Mouse (Mus musculus) ES-E14 (cell line): ENCODE data around the gene Spcs1. TPM values are rescaled to one million over a fixed set of nuclear protein-coding genes. Genes with fewer than 3 reads are reported as not detected.
A peak's percentile ranks its signal among the peaks of the same experiment; 100 is the strongest.

Source experiments
- DNase-seq: peaks from one replicate; pipeline ENCODE4 v3.0.0-alpha.2; 2013; ENCODE audit warnings: low read depth, low spot score
- H3K27ac ChIP-seq: 2 replicates; pipeline ENCODE4 v1.5.1; 2012; ENCODE audit warnings: low read depth, mild to moderate bottlenecking, low read length, moderate library complexity, mixed read lengths; ENCODE audit not compliant: poor library complexity, insufficient read depth, severe bottlenecking
- H3K36me3 ChIP-seq: 2 replicates; pipeline ENCODE4 v1.6.1; 2012; ENCODE audit warnings: mild to moderate bottlenecking, low read length, moderate library complexity, mixed read lengths; ENCODE audit not compliant: control insufficient read depth, poor library complexity, insufficient read depth, severe bottlenecking
- H3K4me1 ChIP-seq, 2 experiments: fragments of 150-350 bp in 1 of 2; sonication (generic) in 1 of 2; 2 replicates each; pipeline ENCODE4 v1.6.1; 2012; ENCODE audit warnings: low read length in 2 of 2, mild to moderate bottlenecking in 1 of 2, mixed read lengths in 1 of 2; ENCODE audit not compliant: control insufficient read depth in 2 of 2, insufficient read depth in 2 of 2, poor library complexity in 1 of 2
- H3K4me3 ChIP-seq, 2 experiments: fragments of 150-350 bp in 1 of 2; sonication (generic) in 1 of 2; 2 replicates each; pipeline ENCODE4 v1.5.1; 2012; ENCODE audit warnings: low read length in 2 of 2, low read depth in 1 of 2, mild to moderate bottlenecking in 1 of 2, mixed read lengths in 1 of 2; ENCODE audit not compliant: insufficient read depth in 1 of 2, poor library complexity in 1 of 2, severe bottlenecking in 1 of 2
- H3K9ac ChIP-seq: 2 replicates; pipeline ENCODE4 v1.6.1; 2012; ENCODE audit warnings: low read depth, mild to moderate bottlenecking, low read length, mixed read lengths; ENCODE audit not compliant: poor library complexity, insufficient read depth, severe bottlenecking
- H3K9me3 ChIP-seq: fragments of 150-350 bp; sonication (generic); 2 replicates; pipeline ENCODE4 v1.6.1; 2012; ENCODE audit warnings: low read depth, mild to moderate bottlenecking, low read length; ENCODE audit not compliant: control insufficient read depth, insufficient read depth
- CHD2 ChIP-seq: IDR thresholded peaks from 2 replicates; pipeline ENCODE4 v1.6.1; 2014; ENCODE audit warnings: mild to moderate bottlenecking, low read depth, low read length, inconsistent platforms
- HCFC1 ChIP-seq: IDR thresholded peaks from 2 replicates; pipeline ENCODE4 v1.6.1; 2012; ENCODE audit warnings: low read length, inconsistent platforms, borderline replicate concordance; ENCODE audit not compliant: insufficient read depth
- MAFK ChIP-seq: IDR thresholded peaks from 2 replicates; pipeline ENCODE4 v1.6.1; 2014; ENCODE audit warnings: mild to moderate bottlenecking, low read depth, low read length, inconsistent platforms; ENCODE audit not compliant: insufficient read depth
- ZC3H11A ChIP-seq: IDR thresholded peaks from 2 replicates; pipeline ENCODE4 v1.6.1; 2012; ENCODE audit warnings: low read depth, mild to moderate bottlenecking, inconsistent platforms, low read length, borderline replicate concordance
- ZNF384 ChIP-seq: IDR thresholded peaks from 2 replicates; pipeline ENCODE4 v1.6.1; 2012; ENCODE audit warnings: low read depth, low read length, inconsistent platforms
- in situ Hi-C, 2 experiments: fragments of 600-800 bp; cut with MboI; formaldehyde crosslinking; loops; one replicate each; pipeline ENCODE4 v1.15.1; 2025; ENCODE audit warnings: low sequenced_read_pairs in 2 of 2, inconsistent platforms in 1 of 2; ENCODE audit not compliant: unreplicated experiment in 2 of 2
- total RNA-seq: library from RNA; depleted of rRNA; stranded (reverse); fragments of 300-350 nt; gene quantifications from 2 replicates; pipeline ENCODE4 v1.2.3, GENCODE M21; 2012; rRNA removed

Gene Spcs1
- total RNA-seq: 161 and 182 TPM in 2 replicates

DNA sequence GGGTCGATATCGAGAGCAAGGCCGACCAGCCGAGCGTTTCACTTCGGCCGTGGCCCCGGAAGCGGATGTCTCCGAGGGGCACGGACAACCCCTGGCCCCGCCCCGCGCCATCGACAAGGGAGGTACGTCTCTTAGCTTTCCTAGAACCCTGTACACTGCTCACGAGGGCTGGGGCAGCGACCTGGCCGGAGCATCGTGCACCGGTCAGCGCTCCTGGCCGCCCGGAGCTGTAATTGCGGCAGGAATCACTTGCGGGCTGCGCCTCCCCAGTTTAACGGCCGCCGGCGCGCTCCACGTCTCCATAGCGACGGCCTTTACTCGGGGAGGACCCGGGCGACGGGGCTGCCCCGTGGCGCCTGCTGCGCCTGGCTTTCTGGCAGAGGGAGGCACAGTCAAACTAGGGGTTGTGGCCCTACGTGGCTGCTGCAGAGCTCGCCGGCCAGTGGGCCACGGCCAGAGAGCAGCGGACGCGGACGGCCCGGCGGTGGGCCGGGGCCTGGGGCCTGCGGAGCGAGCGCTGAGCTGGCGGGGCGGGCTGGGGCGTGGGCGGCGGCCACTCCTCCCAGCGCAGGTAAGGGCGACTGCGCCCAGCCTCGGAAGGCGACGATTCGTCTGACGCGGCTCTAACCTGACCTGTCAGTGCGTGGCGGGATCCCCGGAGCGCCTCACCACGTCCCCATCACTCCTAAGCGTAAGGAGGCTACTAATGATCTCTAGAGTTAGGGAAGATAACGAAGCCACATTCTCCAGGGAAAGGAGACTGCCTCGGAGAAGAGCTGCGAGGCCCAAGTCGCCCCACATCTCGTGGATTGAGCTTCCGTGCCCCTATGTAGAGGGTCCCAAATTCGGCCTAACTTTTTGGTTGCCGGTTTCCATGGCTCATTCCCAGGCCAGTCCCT, at the start of gene Spcs1, which contains the start of gene Glt8d1:
Gene Spcs1, minus strand, starts transcription at position 366 of the 899 bp plus-strand sequence.
Gene Glt8d1, plus strand, starts transcription at position 94 of the 899 bp plus-strand sequence.
- TF ChIP-seq CHD2 (no peak), HCFC1 (peak; percentile 30; the same call in 1 of the 2 replicates)
- in situ Hi-C loops: no loop called here
- H3K4me3 ChIP-seq: peak within 1 kb of the TSS; percentile 84 to 95

DNA sequence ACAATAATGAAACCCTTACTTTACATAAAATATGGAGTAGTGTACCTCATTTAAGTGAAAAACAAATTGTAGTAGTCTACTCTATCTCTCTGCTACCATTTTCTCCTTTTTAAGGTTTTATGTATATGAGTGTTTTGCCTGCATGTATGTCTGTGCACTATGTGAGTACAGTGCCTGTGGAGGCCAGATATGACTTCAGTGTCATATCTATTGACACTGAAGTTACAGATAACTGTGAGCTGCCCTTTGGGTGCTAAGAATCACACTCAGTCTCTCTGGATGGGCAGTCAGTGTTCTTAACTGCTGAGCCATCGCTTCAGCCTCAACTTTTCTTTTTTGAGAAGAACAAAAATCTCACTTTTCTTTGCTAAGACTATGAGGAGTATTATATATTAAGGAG, 44.3 kb upstream of the Spcs1 start:
- H3K4me3 ChIP-seq: no peak overlapping the region
- H3K36me3 ChIP-seq: peaks cover 8% of the 10 kb centered on the region
- no peak for DNase-seq
- H3K27ac ChIP-seq: no peak overlapping the region
- no peak for TF ChIP-seq ZC3H11A
- no peak for TF ChIP-seq MAFK
- TF ChIP-seq HCFC1: no peak
- TF ChIP-seq CHD2: no peak
- TF ChIP-seq ZNF384: no peak
- in situ Hi-C loops: no loop called here
- no peak overlapping the region for H3K9ac ChIP-seq
- H3K4me1 ChIP-seq: no peaks in the 10 kb centered on the region
- no peaks in the 10 kb centered on the region for H3K9me3 ChIP-seq

More for the DNA sequence above, at the start of gene Spcs1, which contains the start of gene Glt8d1:
- peak within 1 kb of the TSS; percentile 28 for H3K27ac ChIP-seq
- no peaks in the 10 kb centered on the region for H3K9me3 ChIP-seq
- H3K36me3 ChIP-seq: no peaks in the 10 kb centered on the region
- DNase-seq: peak; percentile 60
- H3K9ac ChIP-seq: peak within 1 kb of the TSS; percentile 93
- H3K4me1 ChIP-seq: peaks cover 0 to 3% of the 10 kb centered on the region in 2 experiments; a peak in 1 of 4 replicates

DNA sequence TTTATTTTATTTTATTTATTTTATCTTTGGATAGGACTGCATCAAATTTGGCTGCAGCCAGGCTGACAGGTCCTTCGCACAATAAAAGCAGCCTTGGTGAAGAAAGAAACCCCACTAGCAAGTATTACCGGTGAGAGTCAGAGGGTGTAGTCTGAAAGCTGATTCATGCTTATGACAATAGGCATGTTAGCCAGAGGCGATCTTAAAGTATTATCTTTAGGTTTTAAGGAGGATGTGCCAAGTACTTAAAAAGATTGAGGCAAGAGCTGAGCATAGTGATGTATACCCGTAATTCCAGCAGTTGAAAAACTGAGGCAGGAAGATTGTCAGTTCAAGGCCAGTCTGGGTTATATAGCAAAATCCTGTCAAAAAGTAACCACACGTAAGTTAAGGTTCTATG, 43.8 kb upstream of the Spcs1 start:
- peaks cover 5% of the 10 kb centered on the region for H3K36me3 ChIP-seq
- H3K27ac ChIP-seq: no peak overlapping the region
- no peak overlapping the region for H3K4me3 ChIP-seq
- no peak for TF ChIP-seq ZNF384
- no peak for TF ChIP-seq HCFC1
- TF ChIP-seq MAFK: no peak
- no peak for TF ChIP-seq CHD2
- TF ChIP-seq ZC3H11A: no peak
- H3K9me3 ChIP-seq: no peaks in the 10 kb centered on the region
- in situ Hi-C loops: no loop called here
- no peak overlapping the region for H3K9ac ChIP-seq
- DNase-seq: no peak
- H3K4me1 ChIP-seq: no peaks in the 10 kb centered on the region

DNA sequence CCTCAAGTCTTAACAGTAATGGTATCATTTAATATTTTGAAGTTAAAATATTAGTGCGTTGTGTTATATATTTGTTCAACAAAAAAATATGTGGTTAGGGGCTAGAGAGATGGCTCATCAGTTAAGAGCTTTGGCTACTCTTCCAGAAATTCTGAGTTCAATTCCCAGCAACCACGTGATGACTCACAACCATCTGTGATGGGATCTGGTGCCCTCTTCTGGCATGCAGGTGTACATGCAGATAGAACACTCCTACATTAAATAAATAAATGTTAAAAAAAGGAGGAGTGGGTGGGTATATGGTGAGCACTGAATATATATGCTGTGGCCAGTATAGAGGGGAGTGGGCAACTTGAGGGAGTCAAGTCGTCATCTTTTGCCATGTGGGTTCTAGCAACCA, 24.3 kb upstream of the Spcs1 start:
- Histone ChIP-seq H3K9ac (no peak overlapping the region), H3K4me1 (no peaks in the 10 kb centered on the region; a peak in 1 of 4 replicates), H3K4me3 (no peak overlapping the region), H3K9me3 (no peaks in the 10 kb centered on the region), H3K27ac (no peak overlapping the region), H3K36me3 (peaks cover 9% of the 10 kb centered on the region)
- TF ChIP-seq HCFC1 (no peak), MAFK (no peak)
- in situ Hi-C loops: no loop called here
- DNase-seq: no peak
